Mouse (Mus musculus): ENCODE data around the gene Smco3. TPM values are rescaled to one million over a fixed set of nuclear protein-coding genes. Genes with fewer than 3 reads are reported as not detected.

Gene Smco3
- polyA plus RNA-seq, 1 experiment, result not detected

DNA sequence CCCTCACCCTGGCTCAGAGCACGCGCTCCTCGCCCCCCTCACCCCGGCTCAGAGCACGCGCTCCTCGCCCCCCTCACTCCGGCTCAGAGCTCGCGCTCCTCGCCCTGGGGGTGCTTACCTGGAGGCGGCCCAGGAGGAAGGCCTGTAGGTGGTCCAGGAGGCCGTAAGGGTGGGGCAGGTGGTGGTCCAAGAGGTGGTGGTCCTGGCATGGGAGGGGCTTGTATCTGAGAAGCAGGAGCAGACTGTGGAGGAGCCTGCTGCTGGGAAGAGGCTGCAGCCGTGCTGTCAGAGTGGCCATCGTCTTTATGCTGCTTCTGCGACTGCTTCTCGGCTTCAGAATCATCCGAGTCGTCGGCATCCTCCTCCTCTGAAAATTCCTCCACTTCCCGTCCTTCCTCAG is 18.4 kb downstream of the Smco3 start:
- Histone ChIP-seq H3K4me1 (ENCODE audit: control insufficient read depth, insufficient read depth, insufficient read length, low read length) (peaks cover 5% of the 10 kb centered on the region), H3K4me3 (ENCODE audit: low read depth, low read length) (no peak overlapping the region), H3K27ac (ENCODE audit: insufficient read depth, low read depth, low read length) (no peak overlapping the region), H3K27me3 (ENCODE audit: control insufficient read depth, insufficient read depth, low read length) (no peaks in the 10 kb centered on the region), H3K36me3 (ENCODE audit: control insufficient read depth, insufficient read depth, low read length) (peaks cover 68% of the 10 kb centered on the region)
- 92% methylated on average over 21 of the region's 21 CpGs for WGBS
- TF ChIP-seq CTCF (IDR thresholded peaks at IDR 0.05; ENCODE audit: extremely low read depth, insufficient read length, insufficient replicate concordance, low read depth, low read length), result no peak
- no peak for TF ChIP-seq POLR2A (IDR thresholded peaks at IDR 0.05; ENCODE audit: low read depth, low read length)

- peaks cover 55% of the 10 kb centered on the region for H3K36me3 ChIP-seq (ENCODE audit: control insufficient read depth, insufficient read depth, low read length)
- 88% methylated on average over 7 of the region's 7 CpGs for WGBS
- no peaks in the 10 kb centered on the region for H3K27me3 ChIP-seq (ENCODE audit: control insufficient read depth, insufficient read depth, low read length)
- no peak overlapping the region for H3K27ac ChIP-seq (ENCODE audit: insufficient read depth, low read depth, low read length)
- peaks cover 10% of the 10 kb centered on the region for H3K4me1 ChIP-seq (ENCODE audit: control insufficient read depth, insufficient read depth, insufficient read length, low read length)
- TF ChIP-seq POLR2A (IDR thresholded peaks at IDR 0.05; ENCODE audit: low read depth, low read length), result no peak
- no peak for TF ChIP-seq CTCF (IDR thresholded peaks at IDR 0.05; ENCODE audit: extremely low read depth, insufficient read length, insufficient replicate concordance, low read depth, low read length)
- H3K4me3 ChIP-seq (ENCODE audit: low read depth, low read length), result no peak overlapping the region
Measured at GRCm38 (mm10) chr6:136815381-136815780, 19.9 kb downstream of the Smco3 start.

DNA sequence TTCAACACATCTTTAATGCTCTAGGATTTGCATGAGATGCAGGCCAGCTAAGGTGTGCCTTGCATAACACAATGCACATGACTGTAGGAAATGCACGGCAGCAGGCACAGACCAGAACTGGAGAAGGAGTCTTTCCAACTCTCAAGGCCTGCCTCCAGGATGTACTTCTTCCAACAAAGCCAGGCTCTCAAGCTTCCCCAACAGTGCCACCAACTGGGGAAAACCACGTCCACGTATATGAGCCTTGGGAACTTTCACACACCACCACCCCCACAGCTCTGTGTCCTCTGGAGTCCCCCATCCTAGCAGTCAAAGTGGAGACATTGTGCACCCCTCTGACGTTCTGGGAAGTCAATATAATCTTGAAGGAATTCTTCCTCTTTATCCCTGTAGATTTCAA is 22.1 kb downstream of the Smco3 start:
- no peak overlapping the region for H3K27ac ChIP-seq (ENCODE audit: insufficient read depth, low read depth, low read length)
- peaks cover 44% of the 10 kb centered on the region for H3K36me3 ChIP-seq (ENCODE audit: control insufficient read depth, insufficient read depth, low read length)
- H3K27me3 ChIP-seq (ENCODE audit: control insufficient read depth, insufficient read depth, low read length), result no peaks in the 10 kb centered on the region
- no peak overlapping the region for H3K4me3 ChIP-seq (ENCODE audit: low read depth, low read length)
- H3K4me1 ChIP-seq (ENCODE audit: control insufficient read depth, insufficient read depth, insufficient read length, low read length), result peaks cover 19% of the 10 kb centered on the region
- TF ChIP-seq POLR2A (IDR thresholded peaks at IDR 0.05; ENCODE audit: low read depth, low read length), result no peak
- TF ChIP-seq CTCF (IDR thresholded peaks at IDR 0.05; ENCODE audit: extremely low read depth, insufficient read length, insufficient replicate concordance, low read depth, low read length), result no peak
- WGBS, result 15% methylated on average over 4 of the region's 4 CpGs

DNA sequence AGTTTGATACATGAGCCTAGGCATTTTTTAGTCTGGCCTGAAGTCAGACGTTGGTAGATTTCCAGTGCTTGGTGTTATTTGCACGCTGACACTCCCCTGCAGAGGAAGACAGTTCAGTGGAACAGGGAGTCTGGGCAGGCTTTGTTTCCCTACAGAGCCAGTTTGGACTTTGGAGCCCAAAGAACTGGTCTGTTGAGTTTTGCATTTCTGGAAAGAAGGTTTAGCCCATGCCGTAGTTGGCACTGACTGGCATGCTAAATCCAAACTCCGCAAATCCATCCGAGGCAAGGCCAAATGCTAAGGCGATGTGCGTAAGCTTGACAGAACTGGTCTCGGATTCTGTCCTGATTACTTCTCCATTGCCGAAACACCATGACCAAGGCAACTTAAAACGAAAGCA is 24.1 kb downstream of the Smco3 start:
- H3K4me3 ChIP-seq (ENCODE audit: low read depth, low read length), result peak overlapping the region; percentile 24; the same call in 1 of the 2 replicates
- no peaks in the 10 kb centered on the region for H3K27me3 ChIP-seq (ENCODE audit: control insufficient read depth, insufficient read depth, low read length)
- H3K4me1 ChIP-seq (ENCODE audit: control insufficient read depth, insufficient read depth, insufficient read length, low read length), result peaks cover 21% of the 10 kb centered on the region
- TF ChIP-seq POLR2A (IDR thresholded peaks at IDR 0.05; ENCODE audit: low read depth, low read length) (no peak), CTCF (IDR thresholded peaks at IDR 0.05; ENCODE audit: extremely low read depth, insufficient read length, insufficient replicate concordance, low read depth, low read length) (no peak)
- H3K27ac ChIP-seq (ENCODE audit: insufficient read depth, low read depth, low read length), result peak overlapping the region; percentile 22
- peaks cover 27% of the 10 kb centered on the region for H3K36me3 ChIP-seq (ENCODE audit: control insufficient read depth, insufficient read depth, low read length)
- WGBS, result 34% methylated on average over 10 of the region's 10 CpGs

- Histone ChIP-seq H3K27me3 (ENCODE audit: control insufficient read depth, insufficient read depth, low read length) (no peaks in the 10 kb centered on the region), H3K4me1 (ENCODE audit: control insufficient read depth, insufficient read depth, insufficient read length, low read length) (peaks cover 25% of the 10 kb centered on the region), H3K36me3 (ENCODE audit: control insufficient read depth, insufficient read depth, low read length) (peaks cover 17% of the 10 kb centered on the region), H3K27ac (ENCODE audit: insufficient read depth, low read depth, low read length) (peak overlapping the region; percentile 74), H3K4me3 (ENCODE audit: low read depth, low read length) (peak overlapping the region; percentile 57)
- WGBS, result 20% methylated on average over 13 of the region's 13 CpGs
- TF ChIP-seq CTCF (IDR thresholded peaks at IDR 0.05; ENCODE audit: extremely low read depth, insufficient read length, insufficient replicate concordance, low read depth, low read length) (no peak), POLR2A (IDR thresholded peaks at IDR 0.05; ENCODE audit: low read depth, low read length) (no peak)
Measured at GRCm38 (mm10) chr6:136809673-136810072, 25.6 kb downstream of the Smco3 start.

GRCm38 (mm10) chr6:136809077-136809476 is 26.2 kb downstream of the Smco3 start:
- peak overlapping the region; percentile 87 for H3K27ac ChIP-seq (ENCODE audit: insufficient read depth, low read depth, low read length)
- TF ChIP-seq POLR2A (IDR thresholded peaks at IDR 0.05; ENCODE audit: low read depth, low read length) (no peak), CTCF (IDR thresholded peaks at IDR 0.05; ENCODE audit: extremely low read depth, insufficient read length, insufficient replicate concordance, low read depth, low read length) (no peak)
- WGBS, result 3% methylated on average over 14 of the region's 14 CpGs

DNA sequence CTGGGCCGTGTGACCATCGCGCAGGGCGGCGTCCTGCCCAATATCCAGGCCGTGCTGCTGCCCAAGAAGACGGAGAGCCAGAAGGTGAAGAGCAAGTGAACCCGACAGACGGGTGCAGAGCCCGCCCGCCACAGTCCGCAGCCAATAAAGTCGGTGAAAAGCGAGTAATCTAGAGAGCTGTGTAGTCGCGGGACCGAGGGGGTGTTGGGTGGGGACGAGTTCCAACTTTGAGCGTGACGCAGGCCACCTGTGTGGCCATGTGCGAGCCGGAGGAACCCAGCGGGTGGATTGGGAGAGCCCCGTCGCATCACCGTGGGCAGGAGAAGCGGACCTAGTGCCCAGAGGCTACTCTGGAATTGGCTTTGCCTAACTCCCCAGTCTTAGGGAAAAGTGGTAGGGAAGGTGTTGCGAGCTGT is 26.6 kb downstream of the Smco3 start:
- H3K36me3 ChIP-seq (ENCODE audit: control insufficient read depth, insufficient read depth, low read length), result peaks cover 7% of the 10 kb centered on the region
- TF ChIP-seq POLR2A (IDR thresholded peaks at IDR 0.05; ENCODE audit: low read depth, low read length) (no peak), CTCF (IDR thresholded peaks at IDR 0.05; ENCODE audit: extremely low read depth, insufficient read length, insufficient replicate concordance, low read depth, low read length) (no peak)
- peak overlapping the region; percentile 91 for H3K4me3 ChIP-seq (ENCODE audit: low read depth, low read length)
- peaks cover 25% of the 10 kb centered on the region; the same call in 1 of the 2 replicates for H3K4me1 ChIP-seq (ENCODE audit: control insufficient read depth, insufficient read depth, insufficient read length, low read length)
- under 1% methylated on average over 28 of the region's 28 CpGs for WGBS
- H3K27ac ChIP-seq (ENCODE audit: insufficient read depth, low read depth, low read length), result peak overlapping the region; percentile 87
- H3K27me3 ChIP-seq (ENCODE audit: control insufficient read depth, insufficient read depth, low read length), result no peaks in the 10 kb centered on the region

More at GRCm38 (mm10) chr6:136809077-136809476, 26.2 kb downstream of the Smco3 start:
- H3K4me3 ChIP-seq (ENCODE audit: low read depth, low read length), result peak overlapping the region; percentile 91
- no peaks in the 10 kb centered on the region for H3K27me3 ChIP-seq (ENCODE audit: control insufficient read depth, insufficient read depth, low read length)
- H3K4me1 ChIP-seq (ENCODE audit: control insufficient read depth, insufficient read depth, insufficient read length, low read length), result peaks cover 25% of the 10 kb centered on the region; the same call in 1 of the 2 replicates
- peaks cover 11% of the 10 kb centered on the region for H3K36me3 ChIP-seq (ENCODE audit: control insufficient read depth, insufficient read depth, low read length)

Measured in small intestine, adult 2 months (tissue).